Mouse (Mus musculus): ENCODE data around the gene Tfb1m. TPM values are rescaled to one million over a fixed set of nuclear protein-coding genes. Genes with fewer than 3 reads are reported as not detected.

The Tfb1m gene
- total RNA-seq, 4 experiments from 2014 or later: 12.3 to 14.2 (median 13.2) TPM

DNA sequence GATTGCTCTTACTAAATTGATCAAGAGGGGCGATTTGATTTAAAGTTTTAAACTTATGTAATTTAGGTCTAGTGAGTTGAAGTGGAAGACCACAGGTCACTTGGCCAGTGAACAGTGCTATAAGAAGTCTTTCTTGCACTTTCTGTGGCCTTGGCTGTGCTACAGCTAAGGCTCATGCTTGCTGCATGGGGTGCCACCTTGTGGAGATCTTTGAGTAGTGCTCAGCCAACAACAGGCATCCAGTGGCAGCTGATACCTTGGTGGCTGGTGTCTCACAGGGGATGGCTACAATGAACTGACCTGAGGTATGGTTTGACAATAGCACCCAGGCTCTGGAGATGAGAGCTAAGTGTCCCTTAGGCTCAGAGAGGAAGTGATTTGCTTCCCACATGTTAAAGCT is 47.7 kb downstream of the Tfb1m start:
- DNase-seq: peak; percentile 38

DNA sequence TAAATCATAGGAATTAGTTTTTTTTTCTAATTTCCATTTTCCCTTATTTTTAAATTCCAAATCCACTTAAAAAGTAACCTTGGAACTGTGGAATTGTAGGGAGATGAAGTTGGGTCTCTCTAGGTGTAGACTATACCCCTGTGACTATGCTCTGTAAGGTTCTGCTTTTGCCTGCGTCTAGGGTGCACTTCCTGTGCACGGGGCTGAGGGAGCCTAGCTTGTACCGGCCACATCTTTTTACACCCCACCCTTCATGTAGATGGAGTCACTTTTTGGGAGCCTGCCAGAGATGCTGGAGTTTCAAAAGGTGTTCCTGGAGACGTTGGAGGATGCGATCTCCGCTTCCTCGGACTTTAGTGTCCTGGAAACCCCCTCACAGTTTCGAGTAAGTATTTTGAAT is 51.1 kb downstream of the Tfb1m start:
- no peak for DNase-seq

DNA sequence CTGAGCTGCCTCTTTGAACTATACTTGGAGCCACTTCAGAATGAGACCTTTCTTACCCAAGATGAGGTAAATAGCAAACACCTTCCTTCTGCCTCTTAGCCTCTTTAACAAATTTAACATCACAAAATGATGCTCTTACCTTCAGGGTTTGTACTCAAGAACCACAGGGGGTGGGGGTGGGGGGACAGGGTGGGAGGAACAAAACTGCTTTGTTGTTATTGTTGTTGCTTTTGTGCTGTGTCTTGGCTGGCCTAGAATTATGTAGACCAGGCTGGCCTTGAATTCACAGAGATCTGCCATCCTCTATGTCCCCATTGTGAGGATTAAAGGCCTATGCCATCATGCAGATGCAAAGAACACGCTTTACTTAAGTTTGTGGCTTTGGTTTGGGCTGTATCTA is 51.9 kb downstream of the Tfb1m start:
- DNase-seq: no peak

DNA sequence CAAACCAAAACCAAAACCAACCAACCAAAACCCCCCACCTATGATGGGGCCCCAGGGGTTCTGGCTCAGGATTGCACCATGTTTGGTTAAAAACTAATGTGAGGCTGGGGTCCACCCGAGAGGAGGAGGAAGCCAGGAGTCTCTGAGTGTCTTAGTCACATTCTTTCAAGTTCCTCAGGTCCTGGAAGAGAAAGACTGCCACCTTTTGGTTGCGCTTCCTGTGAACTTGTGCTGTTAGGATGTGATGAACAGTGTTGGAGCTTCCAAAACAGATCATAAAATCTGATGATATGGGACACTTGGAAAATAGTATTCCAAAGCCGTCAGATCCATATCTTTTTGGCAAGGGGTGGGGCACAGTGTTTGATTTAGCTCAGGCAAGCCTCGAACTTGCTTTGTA is 56.6 kb downstream of the Tfb1m start:
- no peak for DNase-seq

DNA sequence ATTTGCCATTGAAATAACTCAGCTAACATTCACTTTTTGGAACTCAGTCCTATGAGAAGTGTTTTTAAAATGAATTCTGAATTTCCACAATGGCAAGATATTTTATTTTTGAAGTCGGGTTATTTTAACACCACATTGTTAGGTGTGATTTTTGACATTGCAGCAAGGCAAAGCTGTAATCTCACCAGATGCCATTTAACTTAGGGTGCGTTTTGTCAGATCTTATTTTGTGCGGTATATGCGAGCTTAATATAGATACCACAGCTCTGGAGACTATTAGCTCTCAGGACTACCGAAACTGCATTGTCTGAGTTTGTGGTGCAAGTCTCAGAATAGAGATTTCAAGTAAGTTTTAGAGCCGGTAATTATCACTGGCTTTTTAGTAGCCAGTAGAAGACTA is 57.5 kb downstream of the Tfb1m start:
- no peak for DNase-seq

DNA sequence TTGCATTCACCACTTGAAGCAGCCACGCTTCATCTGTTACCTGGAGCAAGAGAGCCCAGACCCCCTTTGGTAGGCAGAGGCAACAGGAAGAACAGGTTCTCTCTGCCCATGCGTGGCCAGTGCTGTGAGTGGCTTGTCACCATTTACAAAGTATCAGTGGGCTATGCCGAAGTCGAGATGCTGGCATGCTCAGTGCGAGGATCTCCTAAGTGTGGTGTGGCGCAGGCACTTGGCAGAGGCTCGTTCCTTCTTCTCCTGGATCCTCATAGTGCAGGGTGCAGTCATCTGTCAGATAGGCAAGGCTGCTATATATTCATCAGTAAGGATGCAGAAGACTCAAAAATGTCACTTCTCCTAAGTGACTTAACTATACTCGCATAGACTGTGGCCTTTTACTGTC is 58.1 kb downstream of the Tfb1m start:
- no peak for DNase-seq

DNA sequence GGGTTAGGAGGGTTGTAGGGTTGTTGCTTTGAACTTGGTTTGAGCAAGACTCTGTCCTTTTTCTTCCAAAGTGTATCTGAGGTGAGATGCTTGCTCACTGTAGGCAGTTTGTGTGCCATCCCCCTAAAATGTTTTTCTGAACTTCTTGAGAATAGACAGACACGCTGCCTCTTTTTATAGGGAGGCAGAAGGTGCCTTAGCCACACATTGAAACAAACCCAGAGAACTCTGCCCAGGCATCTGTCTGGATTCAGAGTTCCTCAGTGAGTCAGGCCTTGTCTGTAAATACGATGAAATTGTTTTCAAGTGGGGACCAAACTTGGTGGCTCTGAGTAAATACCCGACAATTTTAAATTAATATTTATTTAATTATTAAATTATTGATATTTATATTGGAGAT is 59.0 kb downstream of the Tfb1m start:
- DNase-seq: no peak

DNA sequence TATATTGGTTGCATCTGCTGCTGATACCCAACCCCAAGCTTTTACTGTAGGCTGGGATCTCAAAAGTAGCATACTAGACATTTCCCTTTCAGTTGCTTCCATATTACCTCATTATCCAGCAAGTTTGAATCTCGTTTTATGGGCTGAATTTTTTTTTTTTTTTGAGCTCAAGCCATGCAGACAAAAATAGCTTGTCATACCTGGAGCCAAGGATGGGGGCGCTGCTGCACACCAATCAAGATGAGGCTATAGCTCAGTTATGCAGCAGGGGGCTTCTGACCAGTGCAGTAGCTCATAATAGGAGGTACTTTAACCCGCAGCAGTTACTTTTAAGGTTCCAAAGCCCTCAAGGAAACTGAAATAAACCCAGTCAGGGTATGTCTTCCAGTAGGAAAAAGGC is 59.5 kb downstream of the Tfb1m start:
- DNase-seq: no peak

DNA sequence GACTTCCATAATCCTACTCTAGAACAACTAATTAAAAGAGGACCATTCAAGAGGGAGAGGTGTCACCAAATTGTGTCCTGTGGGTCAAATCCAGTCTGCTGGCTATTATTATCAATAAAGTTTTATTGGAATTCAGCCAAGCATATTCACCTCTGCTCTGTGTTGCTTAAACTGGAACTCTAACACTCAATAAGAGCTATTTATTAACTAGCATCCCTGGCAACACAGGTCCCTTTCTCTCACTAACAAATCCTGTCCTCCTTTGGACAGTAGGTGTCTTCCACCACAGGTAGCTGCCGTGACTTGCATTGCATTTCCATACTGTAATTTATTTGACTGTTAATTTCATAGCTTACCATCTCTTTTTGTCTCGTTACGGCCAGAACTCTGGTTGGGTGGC is 61.5 kb downstream of the Tfb1m start:
- no peak for DNase-seq

DNA sequence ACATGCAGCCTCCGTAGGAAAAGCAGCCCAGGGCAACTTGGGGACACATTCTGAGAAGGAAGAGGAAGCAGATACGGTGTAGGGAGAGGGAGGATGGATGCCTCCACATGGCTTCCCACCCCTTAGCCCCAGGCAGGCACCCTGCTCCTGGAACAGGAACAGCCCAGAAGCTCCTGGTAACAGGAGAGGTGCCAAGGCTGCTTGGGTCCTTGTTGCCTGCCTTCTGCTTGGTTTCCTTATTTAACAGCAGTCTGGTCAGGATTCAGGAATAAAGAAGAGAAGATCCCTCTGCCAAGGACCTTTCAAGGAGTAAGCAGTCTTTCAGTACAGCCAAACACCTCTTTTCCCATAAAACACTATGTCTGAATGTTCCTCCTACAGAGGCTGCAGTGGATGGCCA is 62.0 kb downstream of the Tfb1m start:
- DNase-seq: no peak

DNA sequence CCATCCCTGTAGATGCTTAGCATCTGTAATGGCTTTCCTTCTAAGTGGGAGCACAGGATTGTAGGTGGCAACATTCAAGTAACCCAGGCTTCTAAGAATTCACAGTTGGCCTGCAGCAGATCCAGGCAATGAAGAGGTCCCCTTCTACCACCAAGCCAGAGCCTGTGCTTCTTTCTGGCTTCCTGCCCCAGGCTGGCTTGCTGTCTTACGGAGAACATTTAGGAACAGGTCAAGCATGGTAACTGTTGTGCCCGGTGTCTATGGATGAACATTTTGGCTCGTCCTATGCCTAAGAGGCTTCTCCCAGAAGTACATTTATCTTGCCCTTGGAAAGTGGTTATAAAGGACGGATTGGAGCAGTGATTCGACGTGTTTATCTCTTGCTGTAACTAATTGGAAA is 65.9 kb downstream of the Tfb1m start:
- DNase-seq: no peak

DNA sequence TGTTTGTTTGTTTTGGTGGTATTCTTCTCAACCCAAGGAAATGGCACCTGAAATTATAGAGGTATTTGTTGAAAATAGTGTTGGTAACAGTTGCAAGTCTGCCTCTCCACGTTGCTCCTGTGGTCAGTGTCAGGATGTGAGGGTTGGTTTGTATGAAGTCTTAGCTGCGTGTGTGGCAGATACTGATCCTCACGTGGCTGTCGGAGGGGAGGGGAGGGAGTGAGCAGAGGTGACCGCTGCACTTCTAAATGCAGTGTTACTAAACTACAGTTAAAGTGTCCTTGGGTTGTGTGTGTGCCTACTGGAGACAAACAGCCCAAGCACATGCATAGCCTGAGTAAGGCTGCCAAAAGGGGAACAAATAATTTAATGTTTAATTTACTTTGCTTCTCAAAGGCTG is 66.5 kb downstream of the Tfb1m start:
- DNase-seq: no peak

DNA sequence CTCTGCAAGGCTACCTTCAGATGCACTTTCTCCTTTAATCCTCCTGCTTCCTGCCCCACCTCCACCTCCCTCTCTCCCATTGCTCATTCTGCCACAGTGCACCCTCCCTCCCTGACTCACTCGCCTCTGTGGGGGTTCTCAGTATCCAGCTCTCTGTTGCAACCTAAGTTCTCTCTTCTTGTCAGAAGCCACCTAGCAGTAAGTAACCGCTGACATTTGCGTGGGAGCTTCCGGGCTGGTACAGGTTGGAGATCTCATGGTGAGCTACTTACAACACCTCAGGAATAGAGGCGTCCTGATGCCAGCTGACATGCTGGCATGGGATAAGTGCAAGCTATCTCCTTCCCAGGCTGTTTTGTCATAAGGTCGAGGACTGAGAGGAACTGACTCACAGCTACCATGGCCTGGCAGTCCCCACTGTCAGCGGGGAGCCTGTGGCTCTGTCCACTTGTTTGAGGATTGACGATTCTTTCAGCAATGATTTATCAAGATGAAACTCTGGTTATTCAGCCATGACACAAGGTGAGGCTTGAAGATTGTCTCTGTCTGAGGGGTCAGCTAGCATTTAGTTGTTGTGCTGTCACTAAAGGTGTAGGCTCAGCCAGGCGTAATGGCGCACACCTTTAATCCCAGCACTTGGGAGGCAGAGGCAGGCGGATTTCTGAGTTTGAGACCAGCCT is 67.2 kb downstream of the Tfb1m start:
- peak; percentile 72 for DNase-seq

DNA sequence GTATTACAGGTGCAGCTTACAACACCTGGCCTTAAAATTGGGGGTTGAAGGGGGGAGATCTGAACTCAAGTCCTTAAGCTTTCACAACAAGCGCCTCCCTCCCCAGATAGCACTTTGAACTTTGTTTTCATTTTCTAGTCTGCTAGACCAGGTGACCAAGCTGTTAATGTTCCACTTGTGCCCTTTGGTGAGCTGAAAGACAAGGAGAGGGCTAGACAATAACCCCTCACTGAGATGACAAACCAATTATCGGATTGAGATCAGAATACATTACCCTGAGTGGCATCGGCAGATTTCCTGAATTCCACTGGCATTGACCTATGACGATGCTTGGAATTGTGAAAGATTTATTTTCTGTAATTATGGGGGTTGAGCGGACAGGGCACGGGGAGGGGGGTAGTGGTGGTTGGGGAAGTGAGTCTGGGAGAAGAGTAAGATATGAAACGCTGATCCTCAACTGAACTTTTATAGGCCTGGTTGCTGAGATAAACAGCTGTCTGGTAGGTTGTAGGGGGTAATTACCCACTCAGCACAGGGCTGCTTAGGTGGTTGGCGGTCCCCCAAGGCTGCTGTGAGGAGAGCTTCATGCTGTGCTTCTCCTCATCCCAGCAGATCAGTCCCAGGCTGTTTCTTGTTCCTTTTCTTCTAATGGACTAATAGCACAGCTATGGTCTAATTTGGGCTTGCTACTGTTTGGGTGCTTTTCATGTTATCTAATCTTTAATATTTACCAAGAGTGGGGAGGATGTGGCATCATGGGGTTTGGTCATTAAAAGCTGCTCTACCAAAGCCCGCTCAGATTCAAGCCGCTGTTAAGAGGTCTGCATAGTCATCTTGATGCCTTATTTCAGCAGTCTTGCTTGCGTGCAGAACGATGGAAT is 69.6 kb downstream of the Tfb1m start:
- no peak for DNase-seq

DNA sequence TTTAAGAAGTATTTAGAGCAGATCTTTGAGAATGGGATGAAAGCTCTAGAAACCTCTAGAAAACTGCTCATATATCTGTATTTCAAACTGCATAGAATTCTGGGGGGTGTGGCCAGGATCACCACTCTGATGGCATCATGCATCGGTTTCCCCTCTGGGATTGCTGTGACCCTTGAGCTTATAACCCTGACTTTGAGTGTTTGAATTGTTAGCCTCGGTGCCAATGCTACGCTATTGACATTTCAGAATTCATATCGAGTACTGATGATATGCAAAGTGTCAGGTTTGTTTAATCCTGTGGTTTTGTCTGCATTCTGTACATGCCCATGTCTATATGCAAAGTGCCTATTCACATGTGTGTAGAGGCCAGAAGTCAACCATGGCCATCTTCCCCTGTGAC is 70.4 kb downstream of the Tfb1m start:
- no peak for DNase-seq

DNA sequence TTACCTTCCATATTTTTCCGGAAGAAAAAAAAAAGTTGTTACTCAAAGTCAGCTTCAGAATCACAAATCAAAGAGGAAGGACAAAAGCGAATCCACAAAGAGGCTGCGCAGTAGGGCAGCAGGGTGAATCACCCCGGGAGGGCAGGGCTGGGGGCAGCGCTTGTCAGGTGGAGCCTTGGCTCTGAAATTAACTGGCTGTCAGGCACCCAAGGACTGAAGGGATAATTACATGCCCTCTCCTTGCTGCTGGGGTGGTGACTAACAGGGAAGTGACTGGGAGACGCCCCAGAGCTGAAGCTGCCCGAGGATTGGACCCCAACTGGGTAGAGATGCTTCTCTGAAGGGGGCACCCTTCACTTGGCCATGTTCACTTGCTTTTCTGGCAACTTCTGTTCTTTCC is 71.7 kb downstream of the Tfb1m start:
- peak; percentile 82 for DNase-seq

DNA sequence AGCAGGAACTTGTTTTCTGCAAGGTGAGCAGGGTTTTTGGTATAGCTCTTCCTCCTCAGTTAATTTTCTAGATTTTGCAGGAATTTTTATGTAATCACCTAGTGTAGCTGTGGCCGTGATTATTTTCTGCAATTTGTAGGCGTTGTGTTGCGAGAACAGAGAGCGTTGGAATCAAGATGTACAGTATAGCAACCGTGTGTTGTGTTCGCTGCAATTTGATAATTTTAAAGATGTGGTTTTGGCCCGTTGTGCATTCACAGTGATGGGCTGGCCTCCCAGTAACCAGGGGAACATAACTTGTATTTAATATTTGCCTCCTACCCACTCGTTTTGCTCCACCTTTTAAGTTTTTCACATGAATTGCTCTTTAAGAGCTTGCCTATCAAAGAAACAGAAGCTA is 74.5 kb downstream of the Tfb1m start:
- DNase-seq: no peak

DNA sequence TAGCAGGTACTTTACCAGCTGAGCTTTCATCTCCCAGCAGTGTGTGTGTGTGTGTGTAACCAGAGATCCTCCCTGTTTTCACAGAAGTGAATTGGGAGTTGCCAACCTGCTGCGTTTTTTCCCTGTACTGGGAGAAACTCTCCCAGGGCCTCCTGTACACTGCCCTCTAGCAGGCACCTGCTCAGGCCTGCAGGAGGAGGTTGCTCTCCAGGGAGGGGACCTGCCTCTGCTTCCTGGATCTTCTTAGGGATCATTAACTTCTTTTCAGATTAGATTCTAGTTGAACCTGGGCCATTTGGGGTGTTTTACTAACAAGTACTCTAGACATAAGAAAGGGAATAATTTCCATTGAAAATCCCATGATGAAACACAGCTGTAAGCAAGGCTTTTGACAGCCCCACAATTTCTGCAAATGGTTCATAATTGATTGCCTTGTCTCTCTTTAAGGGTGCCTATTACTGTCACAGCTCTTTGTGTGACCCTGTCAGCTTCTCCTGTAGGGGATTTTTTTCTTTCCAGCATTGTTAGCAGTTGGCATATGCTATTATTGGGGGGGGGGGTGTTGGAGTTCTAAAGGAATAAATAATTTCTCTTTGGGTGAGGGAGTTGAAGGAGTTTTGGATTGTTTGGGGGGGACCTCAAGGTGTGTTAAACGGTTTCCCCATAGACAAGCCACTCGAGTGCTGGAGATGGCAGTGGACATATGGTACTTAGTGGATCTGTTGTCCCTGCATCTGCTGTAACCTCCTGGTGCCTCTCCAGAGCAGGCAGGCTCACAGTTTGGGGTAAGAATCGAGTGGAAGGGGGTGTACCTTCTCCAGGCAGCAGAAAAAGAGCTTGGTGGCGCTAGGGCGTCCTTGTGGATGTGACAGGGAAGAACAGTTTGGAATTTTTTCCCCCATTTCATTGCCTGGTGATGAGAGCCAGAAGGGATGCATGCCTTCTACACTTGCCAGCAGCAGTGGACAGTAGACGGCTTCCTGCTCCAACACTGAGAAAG is 75.7 kb downstream of the Tfb1m start:
- DNase-seq: no peak

DNA sequence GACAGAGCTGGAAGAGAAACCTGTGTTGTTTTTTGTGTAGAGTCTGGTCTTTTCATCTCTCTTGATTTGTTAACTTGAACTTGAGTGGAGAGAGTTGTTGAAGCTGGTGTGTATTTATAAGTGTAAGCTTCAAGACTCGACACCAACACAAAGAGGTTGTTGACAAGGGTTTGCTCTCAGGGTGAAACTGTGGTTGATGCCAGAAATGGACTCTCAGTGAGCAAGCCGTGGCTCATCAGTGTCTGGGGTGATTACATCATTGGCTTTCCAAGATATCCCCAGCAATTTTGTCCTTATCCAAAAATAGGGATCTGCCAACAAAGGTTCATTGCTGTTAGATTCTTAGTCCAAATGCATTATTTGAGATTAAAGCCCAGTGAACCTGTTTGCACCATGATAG is 81.0 kb downstream of the Tfb1m start:
- no peak for DNase-seq

DNA sequence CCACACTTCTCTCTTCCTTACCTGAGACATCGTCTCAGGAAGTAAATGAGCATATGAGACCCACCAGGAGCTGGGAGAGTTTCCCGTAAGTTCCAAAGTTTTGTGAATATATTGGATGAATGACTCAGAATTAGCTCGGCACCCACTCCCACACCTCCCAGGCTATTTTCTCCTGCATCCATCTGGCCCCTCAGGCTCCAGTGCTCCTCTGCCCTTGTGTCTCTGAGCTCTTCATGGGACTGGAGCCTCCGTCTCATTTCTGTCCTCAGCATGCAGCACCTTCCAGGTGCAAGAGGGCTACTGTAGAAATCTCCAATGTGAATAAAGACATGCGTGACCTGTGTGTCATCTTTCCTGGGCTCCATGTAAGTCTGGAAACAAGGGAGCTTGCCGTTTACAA is 85.6 kb downstream of the Tfb1m start:
- no peak for DNase-seq

Measured in adrenal gland, adult 8-10 months (tissue).